Mouse (Mus musculus): Measurements from ENCODE around the gene Glis2.
A peak's percentile ranks its signal among the peaks of the same experiment; 100 is the strongest.
"Not testable (repeated sequence)": the region's sequence is repeated elsewhere in the genome, so short reads cannot be mapped to it uniquely, and the experiment has no call there.

Gene Glis2

GRCm38 (mm10) chr16:4581179-4581578 is 13.3 kb upstream of the Glis2 start:
- not testable (repeated sequence) for DNase-seq (ENCODE audit: low spot score in 2 of 2)

GRCm38 (mm10) chr16:4583807-4584206 is 10.7 kb upstream of the Glis2 start:
- DNase-seq (ENCODE audit: low spot score in 2 of 2), result no peak

- no peak for DNase-seq (ENCODE audit: low spot score in 2 of 2)
Observed at GRCm38 (mm10) chr16:4584438-4584837, 10.1 kb upstream of the Glis2 start.

- no peak for DNase-seq (ENCODE audit: low spot score in 2 of 2)
Observed at GRCm38 (mm10) chr16:4585642-4586530, 8.6 kb upstream of the Glis2 start.

- peak; percentile 92 to 94 for DNase-seq (ENCODE audit: low spot score in 2 of 2)
Observed at GRCm38 (mm10) chr16:4586531-4587123, 7.9 kb upstream of the Glis2 start.

GRCm38 (mm10) chr16:4587516-4588210 is 6.8 kb upstream of the Glis2 start:
- DNase-seq (ENCODE audit: low spot score in 2 of 2), result no peak

- DNase-seq (ENCODE audit: low spot score in 2 of 2), result no peak
Observed at GRCm38 (mm10) chr16:4590236-4590635, 4.3 kb upstream of the Glis2 start.

- DNase-seq (ENCODE audit: low spot score in 2 of 2), result peak; percentile 73 to 75
Observed at GRCm38 (mm10) chr16:4592909-4593875, 1.3 kb upstream of the Glis2 start.

- peak; percentile 54 to 56 for DNase-seq (ENCODE audit: low spot score in 2 of 2)
Observed at GRCm38 (mm10) chr16:4594814-4595526, 457 bp downstream of the Glis2 start.

- peak; percentile 63 for DNase-seq (ENCODE audit: low spot score in 2 of 2)
Observed at GRCm38 (mm10) chr16:4595527-4595963, 1.0 kb downstream of the Glis2 start.

- DNase-seq (ENCODE audit: low spot score in 2 of 2), result no peak
Observed at GRCm38 (mm10) chr16:4596141-4596728, 1.7 kb downstream of the Glis2 start.

GRCm38 (mm10) chr16:4596836-4597235 is 2.3 kb downstream of the Glis2 start:
- DNase-seq (ENCODE audit: low spot score in 2 of 2), result no peak

- DNase-seq (ENCODE audit: low spot score in 2 of 2), result no peak
Observed at GRCm38 (mm10) chr16:4597296-4597695, 2.8 kb downstream of the Glis2 start.

- DNase-seq (ENCODE audit: low spot score in 2 of 2), result no peak
Observed at GRCm38 (mm10) chr16:4598041-4598440, 3.5 kb downstream of the Glis2 start.

GRCm38 (mm10) chr16:4598891-4599543 is 4.5 kb downstream of the Glis2 start:
- DNase-seq (ENCODE audit: low spot score in 2 of 2), result no peak

GRCm38 (mm10) chr16:4599616-4600015 is 5.1 kb downstream of the Glis2 start:
- DNase-seq (ENCODE audit: low spot score in 2 of 2), result peak in 1 of 2 experiments; percentile 28

GRCm38 (mm10) chr16:4600701-4601310 is 6.3 kb downstream of the Glis2 start:
- DNase-seq (ENCODE audit: low spot score in 2 of 2), result peak in 1 of 2 experiments; percentile 22

GRCm38 (mm10) chr16:4602189-4602588 is 7.7 kb downstream of the Glis2 start:
- DNase-seq (ENCODE audit: low spot score in 2 of 2), result peak in 1 of 2 experiments; percentile 26
